Mouse (Mus musculus) heart, postnatal 36 days (tissue): ENCODE measurements around the gene Grwd1. TPM values are rescaled to one million over a fixed set of nuclear protein-coding genes. Genes with fewer than 3 reads are reported as not detected.

ENCODE experiments used
- DNase-seq, 2 experiments: peaks; one replicate each; pipeline ENCODE4 v3.0.0; 2021 to 2022
- intact Hi-C: fragments of 180-260 bp; cut with DNase I; formaldehyde crosslinking; loops from one replicate; pipeline ENCODE4 v1.15.1; 2025
- total RNA-seq, 2 experiments: library from RNA; stranded (reverse); gene quantifications; 2 replicates each; pipeline ENCODE4 v1.2.3; 2021

Grwd1 gene
- total RNA-seq, 2 experiments from 2014 or later, result 11.5 to 11.6 TPM

DNA sequence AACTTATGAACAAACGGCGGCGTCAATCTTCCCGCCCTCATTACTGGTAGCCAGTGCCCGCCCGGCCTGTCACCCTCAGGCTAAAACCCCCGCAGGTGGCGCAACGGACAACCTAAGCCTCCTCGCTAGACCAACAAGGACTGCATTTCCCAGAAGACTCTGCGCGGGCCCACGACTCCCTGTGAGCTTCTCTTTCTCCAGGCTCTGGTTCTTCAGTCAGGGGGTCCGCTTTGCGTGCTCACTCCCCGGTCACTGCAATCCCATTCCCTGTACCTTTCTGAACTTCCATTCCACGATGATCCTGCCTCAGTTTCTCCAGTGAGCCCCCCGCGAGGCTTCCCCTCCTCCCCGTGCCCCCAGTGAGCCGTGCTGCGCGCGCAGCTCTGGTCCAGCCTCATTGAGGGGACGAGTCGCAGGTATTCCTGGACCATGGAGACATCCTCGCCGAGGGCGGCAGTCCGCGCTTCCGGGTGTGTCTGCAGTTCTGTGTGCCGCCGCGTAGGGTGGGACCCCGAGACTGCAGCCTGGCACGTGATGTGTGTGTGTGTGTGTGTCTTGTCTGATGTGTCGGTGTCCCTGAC is 47.1 kb downstream of the Grwd1 start, which contains the start of gene Lmtk3:
TSS of gene Lmtk3 (plus strand) at position 228 of the 581 bp plus-strand sequence.
- intact Hi-C loops, result no loop called here
- no peak for DNase-seq

DNA sequence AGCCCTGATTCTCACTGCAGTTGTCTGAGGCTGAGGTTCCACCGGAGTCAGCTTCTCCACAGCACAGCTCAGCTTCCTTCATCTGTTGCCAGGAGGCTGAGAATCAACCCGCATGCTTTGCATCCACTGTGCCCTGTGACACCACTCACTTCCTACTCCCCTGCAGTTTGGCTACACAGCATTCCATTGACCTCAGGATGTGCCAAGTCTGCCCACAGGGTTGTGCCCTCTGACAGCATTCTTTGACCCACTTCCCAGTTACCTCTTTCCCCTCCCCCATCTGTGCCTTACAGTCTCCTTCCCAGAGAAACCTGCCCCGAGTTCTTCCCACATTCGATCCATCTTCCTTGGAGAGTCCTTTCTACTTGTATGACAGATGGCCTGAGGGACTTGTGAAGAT is 48.5 kb downstream of the Grwd1 start:
- intact Hi-C loops, result no loop called here
- DNase-seq, result no peak

DNA sequence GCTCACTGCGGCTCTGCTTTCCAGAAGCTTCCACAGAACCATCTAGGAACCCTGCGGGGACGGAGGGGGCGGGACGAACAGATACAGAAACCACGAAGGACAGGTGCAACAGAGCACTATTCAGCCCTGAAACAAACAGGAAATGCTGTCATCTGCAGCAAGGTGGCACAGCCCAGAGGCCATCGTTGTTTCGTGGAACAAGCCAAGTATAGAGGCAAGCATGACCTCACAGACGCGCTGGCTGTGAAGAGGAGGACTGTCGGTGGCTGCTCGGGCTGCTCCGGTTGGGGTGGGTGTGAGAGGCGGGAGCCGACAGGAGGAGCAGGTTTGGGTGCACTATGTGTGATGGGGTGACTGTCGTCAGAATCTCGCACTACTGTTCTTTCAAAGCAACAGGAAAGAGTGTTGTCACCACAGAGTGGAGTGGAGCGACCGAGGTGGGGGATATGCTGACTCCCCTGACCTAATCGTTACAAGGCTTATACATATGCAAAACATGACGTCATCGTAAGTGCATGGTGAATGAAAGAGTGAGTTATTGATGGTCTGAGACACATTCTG is 51.6 kb downstream of the Grwd1 start:
- no peak for DNase-seq
- intact Hi-C loops, result no loop called here

DNA sequence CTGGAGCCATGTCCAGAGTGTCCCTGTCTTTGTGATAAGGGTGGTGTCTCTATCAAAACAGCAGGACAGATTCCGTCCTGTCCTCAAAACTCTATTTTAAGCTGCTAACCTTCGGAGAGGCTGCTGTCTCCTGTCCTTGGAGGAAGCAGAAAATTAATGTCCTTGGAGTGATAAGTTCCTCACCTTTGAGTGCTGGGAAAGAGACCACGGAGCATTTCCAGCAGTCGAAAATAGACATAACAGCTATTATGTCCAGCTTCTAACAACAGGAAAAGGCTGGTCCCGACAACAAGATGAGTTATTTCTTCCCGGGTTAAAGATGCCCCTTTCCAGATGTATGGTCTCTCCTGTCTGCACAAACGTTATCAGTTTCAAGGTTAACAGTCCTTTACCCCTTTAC is 55.5 kb downstream of the Grwd1 start:
- intact Hi-C loops, result no loop called here
- no peak for DNase-seq

Other genes starting within 250 kb of the Grwd1 start
- not detected for gene Fgf21, start 215.5 kb downstream of the Grwd1 start, total RNA-seq
- gene Fut1, start 213.7 kb downstream of the Grwd1 start, total RNA-seq, result not detected
- gene Izumo1, start 209.1 kb downstream of the Grwd1 start, total RNA-seq, result under 1 TPM in 1 of 2 experiments, not detected in 1; 0.30 TPM
- 10 to 100 TPM; 30.0 to 31.8 TPM for gene Rasip1, start 203.5 kb downstream of the Grwd1 start, total RNA-seq
- 1 to 10 TPM; 4.3 to 7.5 TPM for gene Mamstr, start 191.0 kb downstream of the Grwd1 start, total RNA-seq
- gene Fut2, start 164.6 kb downstream of the Grwd1 start, total RNA-seq, result 1 to 10 TPM in 1 of 2 experiments, under 1 TPM in 1; 0.28 to 2.0 TPM
- gene Ntn5, start 146.9 kb downstream of the Grwd1 start, total RNA-seq, result under 1 TPM in 1 of 2 experiments, not detected in 1; 0.22 TPM
- under 1 TPM in 1 of 2 experiments, not detected in 1; 0.22 TPM for gene Sec1, start 136.5 kb downstream of the Grwd1 start, total RNA-seq
- 1 to 10 TPM; 6.2 to 6.7 TPM for gene Car11, start 131.1 kb downstream of the Grwd1 start, total RNA-seq
- gene Dbp, start 125.9 kb downstream of the Grwd1 start, total RNA-seq, result 100 to 1,000 TPM in 1 of 2 experiments, 10 to 100 TPM in 1; 44.4 to 158 TPM
- 100 to 1,000 TPM; 550 to 591 TPM for gene Rpl18, start 115.5 kb downstream of the Grwd1 start, total RNA-seq
- gene Sphk2, start 112.9 kb downstream of the Grwd1 start, total RNA-seq, result 10 to 100 TPM; 16.2 to 18.7 TPM
- under 1 TPM; 0.17 to 0.30 TPM for gene Fam83e, start 109.7 kb downstream of the Grwd1 start, total RNA-seq
- gene Spaca4, start 105.1 kb downstream of the Grwd1 start, total RNA-seq, result not detected
- under 1 TPM; 0.14 TPM for gene Lmtk3, start 47.2 kb downstream of the Grwd1 start, total RNA-seq
- not detected for gene Sult2b1, start 46.3 kb downstream of the Grwd1 start, total RNA-seq
- 10 to 100 TPM; 67.2 to 73.0 TPM for gene Cyth2, start 16.4 kb downstream of the Grwd1 start, total RNA-seq
- under 1 TPM; 0.67 to 0.98 TPM for gene Kcnj14, start 6.2 kb downstream of the Grwd1 start, total RNA-seq
- 100 to 1,000 TPM; 118 TPM for gene Kdelr1, start 41.8 kb upstream of the Grwd1 start, total RNA-seq
- gene Grin2d, start 47.4 kb upstream of the Grwd1 start, total RNA-seq, result under 1 TPM; 0.38 to 0.44 TPM
- not detected for gene Syngr4, start 65.8 kb upstream of the Grwd1 start, total RNA-seq
- gene Tmem143, start 66.0 kb upstream of the Grwd1 start, total RNA-seq, result 100 to 1,000 TPM; 115 to 120 TPM
- 10 to 100 TPM; 20.8 to 26.8 TPM for gene Emp3, start 90.5 kb upstream of the Grwd1 start, total RNA-seq
- gene Ccdc114, start 93.1 kb upstream of the Grwd1 start, total RNA-seq, result 1 to 10 TPM in 1 of 2 experiments, under 1 TPM in 1; 0.98 to 1.1 TPM
- gene Abcc6, start 199.4 kb upstream of the Grwd1 start, total RNA-seq, result not detected
- gene Nomo1, start 202.8 kb upstream of the Grwd1 start, total RNA-seq, result 10 to 100 TPM; 83.4 to 86.4 TPM